Mouse (Mus musculus) embryonic facial prominence, embryonic 12.5 days (tissue): ENCODE results near the gene Mrpl9. TPM values are rescaled to one million over a fixed set of nuclear protein-coding genes. Genes with fewer than 3 reads are reported as not detected.

Source experiments
- ATAC-seq: fragments of 200-750 bp; cut with Nextera tagmentation; 2 replicates; pipeline ENCODE4 v1.8.0; 2017; ENCODE audit not compliant: insufficient number of reproducible peaks, insufficient read depth, low FRiP score, low TSS enrichment
- H3K27ac ChIP-seq: fragments of 300-500 bp; sonication (generic); 2 replicates; pipeline ENCODE4 v1.5.1; 2016; ENCODE audit warnings: mild to moderate bottlenecking
- H3K27me3 ChIP-seq: fragments of 300-500 bp; sonication (generic); 2 replicates; pipeline ENCODE4 v1.6.1; 2016; ENCODE audit warnings: mild to moderate bottlenecking, moderate library complexity
- H3K36me3 ChIP-seq: fragments of 300-500 bp; sonication (generic); 2 replicates; pipeline ENCODE4 v1.6.1; 2016; ENCODE audit warnings: mild to moderate bottlenecking
- H3K4me1 ChIP-seq: fragments of 300-500 bp; sonication (generic); 2 replicates; pipeline ENCODE4 v1.6.1; 2016
- H3K4me2 ChIP-seq: fragments of 300-500 bp; sonication (generic); replicated peaks from 2 replicates; pipeline ENCODE4 v1.6.1; 2016; ENCODE audit warnings: mild to moderate bottlenecking, moderate library complexity
- H3K4me3 ChIP-seq: fragments of 300-500 bp; sonication (generic); 2 replicates; pipeline ENCODE4 v1.5.1; 2016; ENCODE audit warnings: mild to moderate bottlenecking
- H3K9ac ChIP-seq: fragments of 300-500 bp; sonication (generic); 2 replicates; pipeline ENCODE4 v1.6.1; 2016; ENCODE audit warnings: mild to moderate bottlenecking, moderate library complexity
- H3K9me3 ChIP-seq: fragments of 300-500 bp; sonication (generic); 2 replicates; pipeline ENCODE4 v1.6.1; 2016; ENCODE audit warnings: mild to moderate bottlenecking, moderate library complexity
- WGBS: fragments of 180-500 bp; shearing (Covaris S2); methylation state at CpG from one replicate; pipeline ENCODE4 v1.1.7; 2016; 5-methylcytosine and 5-hydroxymethylcytosine counted together
- polyA plus RNA-seq: library from polyadenylated mRNA; unstranded; fragments of >200 nt; fragmentation: Nextera tagmentation; extraction: Ambion mirVana; gene quantifications from 2 replicates; pipeline ENCODE4 v1.2.1, GENCODE M21; 2016

Mrpl9 gene
- polyA plus RNA-seq, 1 experiment from 2014 or later: 65.6 TPM

GRCm38 (mm10) chr3:94482764-94483385, 39.8 kb downstream of the Mrpl9 start:
- peaks cover 37% of the 10 kb centered on the region for H3K27me3 ChIP-seq
- peaks cover 20% of the 10 kb centered on the region for H3K4me1 ChIP-seq
- no peak overlapping the region for H3K9ac ChIP-seq
- no peaks in the 10 kb centered on the region for H3K36me3 ChIP-seq
- H3K27ac ChIP-seq: no peak overlapping the region
- WGBS: 80% methylated on average over 17 of the region's 17 CpGs
- no peak overlapping the region for H3K4me2 ChIP-seq
- H3K4me3 ChIP-seq: no peak overlapping the region
- no peak for ATAC-seq
- no peaks in the 10 kb centered on the region for H3K9me3 ChIP-seq

- H3K9me3 ChIP-seq: no peaks in the 10 kb centered on the region
- 18% methylated on average over 20 of the region's 20 CpGs for WGBS
- no peak overlapping the region for H3K4me3 ChIP-seq
- peaks cover 28% of the 10 kb centered on the region for H3K27me3 ChIP-seq
- H3K27ac ChIP-seq: peak overlapping the region; percentile 30; the same call in 1 of the 2 replicates
- H3K36me3 ChIP-seq: no peaks in the 10 kb centered on the region
- H3K9ac ChIP-seq: no peak overlapping the region; the same call in 1 of the 2 replicates
- 0 out of 2 replicates have a peak overlapping the region, but pooled peaks have one; percentile 9 for H3K4me2 ChIP-seq
- ATAC-seq: peak; percentile 32
- peaks cover 15% of the 10 kb centered on the region for H3K4me1 ChIP-seq
Observed at GRCm38 (mm10) chr3:94483790-94484439, 40.8 kb downstream of the Mrpl9 start.

DNA sequence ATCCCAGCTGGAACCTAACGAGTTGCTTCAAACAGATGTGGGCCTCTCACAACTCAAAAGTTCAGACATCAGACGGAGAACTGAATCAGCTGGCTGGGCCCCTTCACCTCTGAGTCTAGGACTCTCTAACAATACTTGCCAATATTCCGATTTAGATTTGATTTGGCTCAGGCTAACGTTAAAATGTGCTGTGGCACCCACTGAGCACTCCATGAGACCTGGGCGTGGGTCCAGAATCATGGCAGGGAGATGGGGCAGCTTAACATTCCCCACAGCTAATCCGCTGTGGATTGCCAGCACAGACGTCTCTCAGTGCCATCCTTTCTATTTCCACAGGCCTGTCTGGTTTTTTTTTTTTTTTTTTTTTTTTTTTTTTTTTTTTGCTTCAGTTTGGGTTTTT, 42.8 kb downstream of the Mrpl9 start:
- Histone ChIP-seq H3K4me2 (no peak overlapping the region), H3K36me3 (no peaks in the 10 kb centered on the region), H3K9ac (no peak overlapping the region), H3K4me1 (peaks cover 8% of the 10 kb centered on the region), H3K9me3 (no peaks in the 10 kb centered on the region), H3K27ac (no peak overlapping the region), H3K4me3 (no peak overlapping the region), H3K27me3 (peaks cover 12% of the 10 kb centered on the region; the same call in 1 of the 2 replicates)
- ATAC-seq: no peak
- 70% methylated on average over 7 of the region's 7 CpGs for WGBS

DNA sequence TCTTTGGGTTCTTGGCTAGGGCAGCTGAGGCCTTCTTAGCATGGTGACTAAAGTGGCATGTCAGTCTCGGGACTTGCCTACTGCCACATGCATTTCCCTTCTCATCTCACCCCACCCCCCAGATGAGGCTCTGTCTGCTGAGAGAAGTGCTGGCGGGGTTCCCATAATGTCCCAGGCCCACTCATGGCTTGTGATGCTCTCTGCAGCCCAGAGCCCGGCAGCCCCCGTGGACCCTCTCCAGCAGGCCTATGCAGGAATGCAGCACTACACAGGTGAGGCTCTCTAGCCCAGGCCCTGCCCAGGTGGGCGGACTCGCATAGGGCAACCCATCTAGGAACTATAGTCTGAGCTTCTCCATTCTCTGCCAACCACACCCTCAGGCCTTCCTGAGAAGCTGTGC, 44.5 kb downstream of the Mrpl9 start:
- no peak for ATAC-seq
- Histone ChIP-seq H3K9ac (no peak overlapping the region), H3K9me3 (no peaks in the 10 kb centered on the region), H3K4me3 (no peak overlapping the region), H3K4me2 (no peak overlapping the region), H3K4me1 (peaks cover 8% of the 10 kb centered on the region), H3K36me3 (0 out of 2 replicates have a peak, but pooled peaks cover 3% of the 10 kb centered on the region), H3K27ac (no peak overlapping the region), H3K27me3 (no peaks in the 10 kb centered on the region)
- WGBS: 79% methylated on average over 6 of the region's 6 CpGs

- WGBS: 91% methylated on average over 4 of the region's 4 CpGs
- Histone ChIP-seq H3K4me2 (no peak overlapping the region), H3K27me3 (no peaks in the 10 kb centered on the region), H3K4me3 (no peak overlapping the region), H3K4me1 (no peaks in the 10 kb centered on the region), H3K36me3 (peaks cover 33% of the 10 kb centered on the region), H3K9ac (no peak overlapping the region), H3K27ac (no peak overlapping the region), H3K9me3 (no peaks in the 10 kb centered on the region)
- no peak for ATAC-seq
Observed at GRCm38 (mm10) chr3:94497162-94497561, 54.0 kb downstream of the Mrpl9 start.

Other genes starting within 250 kb of the Mrpl9 start
- gene Gm5286, start 246.6 kb upstream of the Mrpl9 start, polyA plus RNA-seq: not detected in 2 replicates
- not detected in 2 replicates for gene Gm4778, start 179.3 kb upstream of the Mrpl9 start, polyA plus RNA-seq
- gene Them4, start 133.2 kb upstream of the Mrpl9 start, polyA plus RNA-seq: 11.7 and 12.3 TPM in 2 replicates
- not detected in 2 replicates for gene Them5, start 101.2 kb upstream of the Mrpl9 start, polyA plus RNA-seq
- 2.8 and 3.6 TPM in 2 replicates for gene C2cd4d, start 80.9 kb upstream of the Mrpl9 start, polyA plus RNA-seq
- gene Rorc, start 70.5 kb upstream of the Mrpl9 start, polyA plus RNA-seq: 0.72 and 0.88 TPM in 2 replicates
- gene Lingo4, start 44.8 kb upstream of the Mrpl9 start, polyA plus RNA-seq: 0.06 and 0.12 TPM in 2 replicates
- 11.8 and 13.9 TPM in 2 replicates for gene Tdrkh, start 30.0 kb upstream of the Mrpl9 start, polyA plus RNA-seq
- gene Oaz3, start 597 bp downstream of the Mrpl9 start, polyA plus RNA-seq: 0.41 and 0.45 TPM in 2 replicates
- gene Celf3, start 35.0 kb downstream of the Mrpl9 start, polyA plus RNA-seq: 14.2 and 17.8 TPM in 2 replicates
- gene Riiad1, start 37.0 kb downstream of the Mrpl9 start, polyA plus RNA-seq: 2.0 and 2.3 TPM in 2 replicates
- 59.7 and 61.7 TPM in 2 replicates for gene Snx27, start 139.4 kb downstream of the Mrpl9 start, polyA plus RNA-seq
- not detected in 2 replicates for gene Gm10972, start 199.8 kb downstream of the Mrpl9 start, polyA plus RNA-seq
- gene Tuft1, start 215.6 kb downstream of the Mrpl9 start, polyA plus RNA-seq: 4.3 and 4.4 TPM in 2 replicates